Mouse (Mus musculus): ENCODE results near the gene Insl6. TPM values are rescaled to one million over a fixed set of nuclear protein-coding genes. Genes with fewer than 3 reads are reported as not detected.

Insl6 gene
- 248 and 302 TPM in 2 replicates for polyA plus RNA-seq (2012; rRNA removed)

DNA sequence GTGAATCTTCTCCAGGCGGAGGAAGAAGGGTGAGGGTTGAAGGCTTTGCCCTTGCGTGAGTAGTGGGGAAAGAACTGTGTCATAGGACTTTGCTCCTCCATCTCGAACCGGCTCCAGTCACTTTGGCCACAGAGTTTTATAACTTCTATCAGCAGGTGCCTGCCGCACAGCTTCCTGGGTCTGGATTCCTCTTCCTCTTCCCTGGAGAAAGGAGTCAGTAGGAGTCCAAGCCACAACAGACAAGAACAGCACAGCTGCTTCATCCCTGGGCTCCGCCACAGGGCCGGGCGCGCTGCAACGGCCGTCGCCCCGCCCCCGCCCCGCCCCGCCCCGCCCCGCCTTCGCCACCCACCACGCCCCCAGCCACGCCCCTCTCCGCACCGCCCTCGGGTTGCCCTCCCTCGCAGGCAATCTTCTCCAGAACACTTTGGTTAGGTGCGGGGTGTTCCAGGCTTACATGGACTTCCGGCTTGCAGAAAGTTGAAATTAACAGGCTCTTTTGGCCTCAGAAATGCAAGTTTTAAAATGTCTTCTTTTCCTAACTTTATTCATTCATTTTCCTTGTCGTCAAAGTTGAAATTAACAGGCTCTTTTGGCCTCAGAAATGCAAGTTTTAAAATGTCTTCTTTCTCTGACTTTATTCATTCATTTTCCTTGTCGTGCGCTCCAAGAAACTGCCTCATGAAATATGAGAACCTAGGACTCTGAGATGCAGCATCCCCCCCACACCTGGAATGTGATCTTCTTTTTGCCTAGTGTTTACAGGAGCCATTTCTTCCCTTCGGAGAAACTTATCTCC lies at the start of gene Insl6:
Insl6 (minus strand) TSS at position 304 of the 799 bp plus-strand sequence.
- peak within 1 kb of the TSS; percentile 80 for H3K4me3 ChIP-seq (ENCODE audit: control insufficient read depth, low read depth, low read length)
- peak within 1 kb of the TSS; percentile 59 for H3K27ac ChIP-seq (ENCODE audit: control insufficient read depth, insufficient read depth, low read depth, low read length)
- TF ChIP-seq CTCF (IDR thresholded peaks at IDR 0.05; ENCODE audit: control insufficient read depth, insufficient read depth, insufficient replicate concordance, low read depth, low read length) = no peak
- TF ChIP-seq POLR2A (IDR thresholded peaks at IDR 0.05; ENCODE audit: control insufficient read depth, low read depth, low read length) = peak; percentile 63
- H3K36me3 ChIP-seq (ENCODE audit: control insufficient read depth, insufficient read depth, low read length) = no peaks in the 10 kb centered on the region; the same call in 1 of the 2 replicates
- H3K27me3 ChIP-seq (ENCODE audit: control insufficient read depth, insufficient read depth, low read length) = no peaks in the 10 kb centered on the region
- H3K4me1 ChIP-seq (ENCODE audit: control insufficient read depth, insufficient read depth, low read length) = peaks cover 6% of the 10 kb centered on the region

DNA sequence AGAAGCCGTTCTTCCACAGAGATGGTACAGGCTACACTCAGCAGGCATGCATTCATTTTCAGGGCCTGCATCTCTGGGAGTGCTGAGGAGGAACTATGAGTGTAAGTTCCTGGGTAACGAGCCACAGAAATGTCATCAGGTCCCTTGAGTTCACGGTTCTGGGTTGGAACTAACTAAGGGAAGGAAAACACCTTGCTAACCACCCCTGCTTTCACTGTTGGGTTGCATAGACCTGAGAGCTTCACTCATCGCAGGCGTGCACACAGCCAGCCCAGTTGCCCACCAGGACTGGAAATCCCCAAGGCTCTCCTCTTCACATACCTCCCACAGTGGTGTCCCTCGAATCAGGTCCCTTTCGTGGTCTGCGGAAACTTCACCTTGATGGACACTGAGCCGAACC lies 49.8 kb upstream of the Insl6 start:
- no peaks in the 10 kb centered on the region for H3K4me1 ChIP-seq (ENCODE audit: control insufficient read depth, insufficient read depth, low read length)
- H3K27me3 ChIP-seq (ENCODE audit: control insufficient read depth, insufficient read depth, low read length) = no peaks in the 10 kb centered on the region
- H3K4me3 ChIP-seq (ENCODE audit: control insufficient read depth, low read depth, low read length) = no peak overlapping the region
- no peak overlapping the region for H3K27ac ChIP-seq (ENCODE audit: control insufficient read depth, insufficient read depth, low read depth, low read length)
- no peak for TF ChIP-seq CTCF (IDR thresholded peaks at IDR 0.05; ENCODE audit: control insufficient read depth, insufficient read depth, insufficient replicate concordance, low read depth, low read length)
- no peak for TF ChIP-seq POLR2A (IDR thresholded peaks at IDR 0.05; ENCODE audit: control insufficient read depth, low read depth, low read length)
- no peaks in the 10 kb centered on the region for H3K36me3 ChIP-seq (ENCODE audit: control insufficient read depth, insufficient read depth, low read length)

DNA sequence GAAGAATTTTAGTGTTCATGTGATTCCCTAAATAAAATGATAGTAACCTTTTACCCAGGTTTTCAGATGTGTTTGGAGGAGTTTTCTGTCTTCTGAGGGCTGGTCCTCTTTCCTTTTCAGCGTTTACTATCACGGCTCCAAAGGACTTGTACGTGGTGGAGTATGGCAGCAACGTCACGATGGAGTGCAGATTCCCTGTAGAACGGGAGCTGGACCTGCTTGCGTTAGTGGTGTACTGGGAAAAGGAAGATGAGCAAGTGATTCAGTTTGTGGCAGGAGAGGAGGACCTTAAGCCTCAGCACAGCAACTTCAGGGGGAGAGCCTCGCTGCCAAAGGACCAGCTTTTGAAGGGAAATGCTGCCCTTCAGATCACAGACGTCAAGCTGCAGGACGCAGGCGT lies 48.3 kb upstream of the Insl6 start:
- Histone ChIP-seq H3K4me1 (ENCODE audit: control insufficient read depth, insufficient read depth, low read length) (no peaks in the 10 kb centered on the region), H3K36me3 (ENCODE audit: control insufficient read depth, insufficient read depth, low read length) (no peaks in the 10 kb centered on the region), H3K27ac (ENCODE audit: control insufficient read depth, insufficient read depth, low read depth, low read length) (no peak overlapping the region), H3K4me3 (ENCODE audit: control insufficient read depth, low read depth, low read length) (no peak overlapping the region), H3K27me3 (ENCODE audit: control insufficient read depth, insufficient read depth, low read length) (no peaks in the 10 kb centered on the region)
- TF ChIP-seq POLR2A (IDR thresholded peaks at IDR 0.05; ENCODE audit: control insufficient read depth, low read depth, low read length) (no peak), CTCF (IDR thresholded peaks at IDR 0.05; ENCODE audit: control insufficient read depth, insufficient read depth, insufficient replicate concordance, low read depth, low read length) (no peak)

DNA sequence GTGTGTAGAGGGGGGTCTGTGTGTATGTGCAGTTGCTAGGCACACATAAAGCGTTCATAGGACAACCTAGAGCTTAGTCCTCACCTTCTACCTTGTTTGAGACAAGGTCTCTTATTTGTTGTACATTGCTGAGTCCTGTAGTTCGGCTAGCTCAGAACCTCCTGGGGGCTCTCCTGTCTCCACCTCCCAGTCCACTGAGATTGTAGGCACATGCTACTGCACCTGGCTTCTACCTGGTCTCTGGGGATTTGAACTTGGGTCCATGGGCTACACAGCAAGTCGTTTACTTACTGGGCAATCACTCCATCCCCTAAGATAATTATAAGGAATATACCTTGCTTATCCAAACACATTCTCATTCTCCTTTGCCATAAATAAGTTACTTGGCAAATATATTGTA lies 47.5 kb upstream of the Insl6 start:
- no peak overlapping the region for H3K27ac ChIP-seq (ENCODE audit: control insufficient read depth, insufficient read depth, low read depth, low read length)
- H3K4me1 ChIP-seq (ENCODE audit: control insufficient read depth, insufficient read depth, low read length) = no peaks in the 10 kb centered on the region
- H3K4me3 ChIP-seq (ENCODE audit: control insufficient read depth, low read depth, low read length) = no peak overlapping the region
- no peaks in the 10 kb centered on the region for H3K36me3 ChIP-seq (ENCODE audit: control insufficient read depth, insufficient read depth, low read length)
- no peaks in the 10 kb centered on the region for H3K27me3 ChIP-seq (ENCODE audit: control insufficient read depth, insufficient read depth, low read length)
- TF ChIP-seq CTCF (IDR thresholded peaks at IDR 0.05; ENCODE audit: control insufficient read depth, insufficient read depth, insufficient replicate concordance, low read depth, low read length) (no peak), POLR2A (IDR thresholded peaks at IDR 0.05; ENCODE audit: control insufficient read depth, low read depth, low read length) (no peak)

DNA sequence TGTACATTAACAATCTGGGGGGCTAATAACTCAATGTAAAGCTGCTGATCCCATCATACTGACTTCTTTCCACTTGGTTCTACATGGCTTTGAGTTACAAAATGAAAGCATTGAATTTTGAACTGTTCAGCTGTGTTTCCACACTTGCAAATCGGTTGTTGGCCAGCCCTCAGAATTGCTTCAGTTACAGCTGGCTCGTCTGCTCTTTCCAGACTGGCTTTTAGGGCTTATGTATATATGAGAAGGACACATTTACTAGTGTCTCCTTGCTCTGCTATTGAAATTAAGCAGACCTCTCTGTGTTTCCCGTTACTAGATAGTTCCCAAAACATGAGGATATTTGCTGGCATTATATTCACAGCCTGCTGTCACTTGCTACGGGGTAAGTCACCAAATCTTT lies 47.0 kb upstream of the Insl6 start:
- H3K4me1 ChIP-seq (ENCODE audit: control insufficient read depth, insufficient read depth, low read length) = peaks cover 4% of the 10 kb centered on the region
- no peak overlapping the region for H3K27ac ChIP-seq (ENCODE audit: control insufficient read depth, insufficient read depth, low read depth, low read length)
- H3K27me3 ChIP-seq (ENCODE audit: control insufficient read depth, insufficient read depth, low read length) = no peaks in the 10 kb centered on the region
- H3K4me3 ChIP-seq (ENCODE audit: control insufficient read depth, low read depth, low read length) = no peak overlapping the region
- no peak for TF ChIP-seq POLR2A (IDR thresholded peaks at IDR 0.05; ENCODE audit: control insufficient read depth, low read depth, low read length)
- no peak for TF ChIP-seq CTCF (IDR thresholded peaks at IDR 0.05; ENCODE audit: control insufficient read depth, insufficient read depth, insufficient replicate concordance, low read depth, low read length)
- H3K36me3 ChIP-seq (ENCODE audit: control insufficient read depth, insufficient read depth, low read length) = no peaks in the 10 kb centered on the region

DNA sequence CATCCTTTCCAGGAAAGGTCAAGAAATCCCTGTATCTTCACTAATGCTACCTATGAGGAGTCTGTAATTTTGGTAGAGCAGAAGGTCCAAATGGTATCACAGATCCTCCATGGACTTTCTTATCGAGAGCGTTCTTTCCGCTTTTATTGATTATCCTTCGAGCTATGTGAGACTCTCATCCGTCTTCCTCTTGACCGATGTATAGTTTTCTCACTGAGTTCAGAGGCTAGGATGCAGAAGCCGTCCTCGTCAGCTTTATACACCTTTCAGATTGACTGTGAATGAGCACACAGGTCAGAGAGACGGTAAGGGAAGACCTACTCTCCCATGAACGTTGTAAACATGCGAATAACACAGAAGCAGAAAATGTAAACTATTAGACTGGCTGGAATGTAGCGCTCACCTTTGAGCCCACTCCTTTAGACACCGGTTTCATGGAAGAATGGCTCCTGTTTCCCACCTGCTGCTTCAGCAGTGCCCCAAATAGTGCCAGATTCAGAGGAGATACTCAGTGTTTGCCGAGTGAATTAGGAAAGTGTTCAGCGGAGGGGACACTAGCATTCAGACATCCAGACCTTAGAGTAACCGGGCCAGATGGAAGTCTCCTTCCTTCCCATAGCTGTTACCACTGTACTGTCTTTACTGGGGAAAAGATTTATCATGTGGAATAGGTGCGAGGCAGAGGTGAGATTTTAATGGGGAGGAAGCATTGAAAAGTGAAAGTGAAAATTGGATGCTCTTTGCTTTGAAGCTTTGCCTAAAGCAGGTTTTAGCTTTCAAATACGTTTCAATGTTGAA lies 46.3 kb upstream of the Insl6 start:
- TF ChIP-seq CTCF (IDR thresholded peaks at IDR 0.05; ENCODE audit: control insufficient read depth, insufficient read depth, insufficient replicate concordance, low read depth, low read length) = no peak
- TF ChIP-seq POLR2A (IDR thresholded peaks at IDR 0.05; ENCODE audit: control insufficient read depth, low read depth, low read length) = no peak
- Histone ChIP-seq H3K36me3 (ENCODE audit: control insufficient read depth, insufficient read depth, low read length) (no peaks in the 10 kb centered on the region), H3K4me3 (ENCODE audit: control insufficient read depth, low read depth, low read length) (no peak overlapping the region), H3K27ac (ENCODE audit: control insufficient read depth, insufficient read depth, low read depth, low read length) (no peak overlapping the region), H3K27me3 (ENCODE audit: control insufficient read depth, insufficient read depth, low read length) (no peaks in the 10 kb centered on the region), H3K4me1 (ENCODE audit: control insufficient read depth, insufficient read depth, low read length) (peaks cover 8% of the 10 kb centered on the region)

DNA sequence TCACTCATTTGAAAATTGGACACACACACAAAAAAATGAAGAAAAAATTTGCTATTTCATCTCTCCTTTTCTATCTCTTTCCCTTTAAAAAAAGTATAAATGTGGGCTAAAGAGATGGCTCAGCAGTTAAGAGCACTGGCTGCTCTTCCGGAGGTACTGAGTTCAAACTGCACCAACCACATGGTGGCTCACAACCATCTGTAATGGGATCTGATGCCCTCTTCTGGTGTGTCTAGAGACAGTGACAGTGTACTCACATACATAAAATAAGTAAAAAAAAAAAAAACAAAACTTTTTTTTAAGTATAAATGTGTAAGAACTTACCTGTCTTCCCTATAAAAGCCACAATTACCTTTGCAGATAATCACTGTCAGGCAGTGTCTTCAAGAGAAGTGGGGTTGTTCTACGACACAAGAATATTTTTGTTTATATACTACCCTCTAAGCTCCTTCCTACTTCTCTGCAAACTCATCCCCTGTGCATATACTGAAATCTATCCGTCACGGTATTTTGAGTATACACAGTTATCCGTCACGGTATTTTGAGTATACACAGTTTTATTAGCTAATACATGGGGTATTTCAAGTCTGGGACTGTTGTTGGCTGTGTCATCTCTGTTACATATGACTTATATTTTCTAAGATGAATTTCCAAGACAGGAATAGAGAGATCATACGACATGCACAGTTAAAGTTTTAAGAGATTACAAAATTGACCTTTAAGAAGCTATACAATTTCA lies 45.6 kb upstream of the Insl6 start:
- Histone ChIP-seq H3K4me1 (ENCODE audit: control insufficient read depth, insufficient read depth, low read length) (peaks cover 8% of the 10 kb centered on the region), H3K27me3 (ENCODE audit: control insufficient read depth, insufficient read depth, low read length) (no peaks in the 10 kb centered on the region), H3K36me3 (ENCODE audit: control insufficient read depth, insufficient read depth, low read length) (no peaks in the 10 kb centered on the region), H3K4me3 (ENCODE audit: control insufficient read depth, low read depth, low read length) (no peak overlapping the region), H3K27ac (ENCODE audit: control insufficient read depth, insufficient read depth, low read depth, low read length) (no peak overlapping the region)
- TF ChIP-seq CTCF (IDR thresholded peaks at IDR 0.05; ENCODE audit: control insufficient read depth, insufficient read depth, insufficient replicate concordance, low read depth, low read length) = no peak
- no peak for TF ChIP-seq POLR2A (IDR thresholded peaks at IDR 0.05; ENCODE audit: control insufficient read depth, low read depth, low read length)

All from testis, adult 2 months (tissue).